Mouse (Mus musculus) cerebellum, adult 9-10 months (tissue): ENCODE data around the gene Colq.

Experiments
- DNase-seq: peaks from one replicate; pipeline ENCODE4 v3.0.0; 2022

Gene Colq

DNA sequence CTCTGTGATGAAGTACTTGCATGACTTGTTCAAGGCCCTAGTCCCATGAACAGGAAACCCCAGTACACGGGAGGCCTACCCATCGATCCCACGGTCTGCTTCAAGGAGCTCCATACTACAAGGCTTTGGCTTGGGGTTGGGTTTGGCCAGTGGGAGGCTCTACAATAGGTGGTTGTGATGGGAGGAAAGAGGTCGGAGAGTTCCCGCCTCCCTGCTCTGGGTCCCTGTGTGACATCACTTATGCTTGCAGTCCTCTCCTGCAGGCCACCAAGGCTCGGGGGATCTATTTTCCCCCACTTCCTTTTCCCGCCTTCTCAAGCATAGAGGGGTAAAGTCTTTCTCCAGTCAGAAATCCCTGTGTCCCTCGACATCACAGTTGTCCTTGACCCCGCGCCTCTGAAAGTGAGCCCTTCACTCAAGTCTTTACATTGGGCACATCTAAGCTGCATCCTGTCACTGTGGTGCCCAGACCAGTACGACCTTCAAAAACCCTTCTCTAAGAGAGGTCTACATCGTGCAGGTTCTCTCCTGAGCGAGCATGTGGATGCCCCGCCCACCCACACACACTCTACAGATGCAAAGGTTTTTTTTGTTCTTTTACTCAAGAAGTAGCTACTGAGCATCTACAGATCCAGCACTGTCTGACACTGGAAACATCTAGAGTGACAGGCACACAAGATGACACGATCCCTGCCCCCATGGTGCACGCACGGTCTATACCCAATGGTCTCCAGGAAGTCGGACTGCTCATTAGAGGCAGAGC is 16.1 kb downstream of the Colq start:
- no peak for DNase-seq

- DNase-seq = peak; percentile 13
These were observed 18.5 kb downstream of the Colq start for GRCm38 (mm10) chr14:31572561-31573175.

DNA sequence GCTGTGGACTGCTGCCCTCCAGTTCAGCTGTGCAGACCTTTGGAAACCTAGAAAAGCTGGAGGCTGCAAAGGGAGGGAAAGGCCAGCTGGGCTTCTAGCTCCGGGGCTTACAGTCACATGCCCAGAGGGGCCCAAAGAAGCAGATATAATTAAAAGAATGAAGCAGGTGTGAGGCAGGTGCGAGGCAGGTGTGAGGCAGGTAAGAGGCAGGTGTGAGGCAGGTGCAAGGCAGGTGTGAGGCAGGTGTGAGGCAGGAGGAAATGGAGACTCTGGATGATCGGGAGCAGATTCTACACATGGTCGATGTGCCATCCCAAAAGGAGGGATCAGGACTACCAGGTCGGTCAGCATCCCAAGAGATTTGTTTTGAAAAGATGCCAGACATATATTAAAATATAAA is 19.7 kb downstream of the Colq start:
- DNase-seq = no peak

GRCm38 (mm10) chr14:31570131-31570951 is 20.8 kb downstream of the Colq start:
- DNase-seq = no peak

GRCm38 (mm10) chr14:31569151-31569631 is 22.0 kb downstream of the Colq start:
- DNase-seq = no peak

GRCm38 (mm10) chr14:31565478-31566212 is 25.5 kb downstream of the Colq start:
- no peak for DNase-seq

DNA sequence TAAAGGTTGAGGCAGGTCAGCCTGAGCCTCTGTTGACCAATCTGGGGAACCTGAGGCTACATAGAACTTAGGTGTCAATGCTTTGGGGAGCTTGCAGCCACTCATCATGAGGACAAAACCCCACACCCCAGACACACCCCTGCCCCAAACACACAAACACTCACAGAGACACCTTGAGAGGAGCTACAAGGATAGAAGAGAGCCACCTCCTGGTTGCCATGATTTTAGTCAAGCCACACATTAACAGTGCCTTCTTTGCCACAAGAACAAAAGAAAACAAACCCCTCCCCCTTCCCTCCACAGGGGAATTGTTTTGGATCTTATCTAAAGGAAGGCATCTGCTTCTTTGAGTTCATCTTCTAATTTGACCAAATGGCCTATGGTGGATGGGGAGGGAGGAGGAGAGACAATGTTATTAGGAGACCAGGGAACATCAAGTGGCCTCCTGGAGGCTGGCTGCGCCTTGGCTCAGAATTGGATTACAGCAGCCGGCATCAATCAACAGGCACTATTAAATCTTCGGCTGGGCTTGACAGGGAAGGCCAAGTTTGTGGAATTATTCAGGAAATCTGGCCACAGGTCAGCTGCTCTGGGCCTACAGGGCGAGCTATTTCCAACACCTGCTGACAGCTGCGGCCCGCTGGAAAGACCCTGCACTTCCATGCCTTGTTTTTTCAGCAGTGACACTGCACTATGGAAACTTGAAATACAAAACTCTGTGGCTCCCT is 26.5 kb downstream of the Colq start:
- DNase-seq = no peak

DNA sequence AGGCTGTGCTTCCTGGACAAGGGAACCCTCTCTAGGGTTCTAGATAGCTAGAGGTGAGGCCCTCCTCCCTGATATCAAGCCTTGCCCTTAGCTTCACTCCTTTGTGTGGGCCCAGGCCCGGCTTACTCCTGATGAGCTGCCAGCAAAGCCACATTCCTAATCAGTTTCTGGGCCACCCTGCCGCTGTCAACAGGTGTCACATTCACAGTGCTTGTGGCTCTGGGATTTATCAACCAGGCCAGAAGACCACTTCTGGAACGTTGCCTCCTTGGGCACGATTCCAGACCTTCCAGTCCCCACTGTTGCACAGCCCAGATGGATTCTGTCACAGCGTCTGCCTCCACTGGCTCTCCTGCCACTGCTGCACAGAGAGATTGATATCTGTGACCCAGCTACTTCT is 30.3 kb downstream of the Colq start:
- no peak for DNase-seq

DNA sequence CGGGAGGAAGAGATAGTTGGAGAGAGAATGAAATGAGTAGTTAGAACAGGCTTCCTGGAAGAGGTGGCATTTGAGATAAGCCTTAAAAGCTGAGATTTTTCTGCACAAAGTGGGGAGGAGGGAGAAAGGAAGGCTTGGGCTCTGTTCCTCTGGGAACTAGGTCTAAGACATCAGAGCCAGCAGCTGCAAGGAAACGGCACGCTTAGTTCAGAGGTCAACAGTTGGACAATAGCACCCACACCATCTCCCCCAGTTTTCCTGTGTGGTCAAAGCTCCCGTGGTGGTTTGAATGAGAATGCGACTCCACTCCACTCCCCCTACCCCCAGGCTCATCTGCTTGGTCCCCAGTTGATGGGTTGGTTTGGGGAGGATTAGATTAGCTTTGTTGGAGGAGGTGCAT is 31.9 kb downstream of the Colq start:
- DNase-seq = no peak

- no peak for DNase-seq
These were observed 33.4 kb downstream of the Colq start for GRCm38 (mm10) chr14:31557784-31558183.

GRCm38 (mm10) chr14:31557273-31557672 is 33.9 kb downstream of the Colq start:
- peak; percentile 33 for DNase-seq

DNA sequence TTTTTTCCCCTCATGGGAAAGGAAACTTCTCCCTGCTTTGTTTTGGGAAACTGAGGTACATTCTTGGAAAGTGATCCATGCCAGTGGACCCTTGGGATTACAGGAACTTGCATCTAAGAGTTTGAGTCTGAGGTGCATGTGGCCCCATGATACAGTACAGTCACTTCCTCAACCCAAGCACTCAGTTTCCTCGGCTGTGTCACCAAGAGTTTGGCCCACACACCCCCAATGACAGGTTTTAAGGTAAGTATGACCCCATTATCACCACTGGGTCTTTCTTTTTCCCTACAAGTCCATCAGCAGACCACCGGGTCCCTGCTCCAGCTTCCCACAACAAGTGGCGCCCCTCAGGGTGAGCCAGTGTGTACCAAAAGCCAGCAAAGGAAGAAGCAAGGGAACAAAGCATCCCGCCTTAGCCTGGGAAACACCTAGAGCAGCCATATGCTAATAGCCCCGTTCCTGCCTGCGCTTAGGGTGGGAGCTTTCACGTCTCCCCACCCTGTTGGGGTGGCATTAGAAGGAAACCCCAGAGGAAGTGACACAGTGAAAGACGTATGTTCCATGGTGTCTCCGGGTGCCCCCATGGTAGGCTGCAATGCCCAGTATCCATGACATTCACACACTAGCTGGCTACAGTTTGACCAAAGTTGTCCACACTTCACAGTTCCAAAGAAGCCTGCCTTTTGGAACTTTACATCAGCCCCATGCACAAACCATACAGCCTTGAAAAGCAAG is 34.5 kb downstream of the Colq start:
- DNase-seq = no peak

DNA sequence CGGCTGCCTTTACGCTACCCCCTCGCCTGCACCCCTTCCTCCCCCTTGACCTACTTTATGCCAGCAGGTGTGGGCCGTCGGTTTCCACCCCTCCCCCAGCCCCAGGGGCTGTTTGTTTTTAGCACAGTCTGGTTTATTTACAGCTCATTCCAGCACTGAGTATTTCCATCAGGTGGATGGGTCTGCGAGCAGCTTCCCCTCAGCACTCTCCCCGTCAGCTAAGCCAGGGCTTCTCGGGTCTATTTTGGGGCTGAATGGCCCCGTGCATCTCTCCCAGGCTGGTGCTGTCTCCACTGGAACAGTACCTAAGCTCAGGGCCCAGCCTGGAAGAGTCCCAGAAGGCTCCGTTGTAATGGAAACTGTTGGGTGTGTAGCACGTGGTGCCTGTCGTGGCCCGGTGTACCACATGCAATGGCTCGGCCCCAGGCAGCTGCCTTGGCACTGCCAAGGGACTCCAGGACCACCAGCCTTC is 35.1 kb downstream of the Colq start:
- no peak for DNase-seq

GRCm38 (mm10) chr14:31555021-31555420 is 36.1 kb downstream of the Colq start:
- no peak for DNase-seq

- no peak for DNase-seq
These were observed 47.2 kb downstream of the Colq start for GRCm38 (mm10) chr14:31543885-31544442.

DNA sequence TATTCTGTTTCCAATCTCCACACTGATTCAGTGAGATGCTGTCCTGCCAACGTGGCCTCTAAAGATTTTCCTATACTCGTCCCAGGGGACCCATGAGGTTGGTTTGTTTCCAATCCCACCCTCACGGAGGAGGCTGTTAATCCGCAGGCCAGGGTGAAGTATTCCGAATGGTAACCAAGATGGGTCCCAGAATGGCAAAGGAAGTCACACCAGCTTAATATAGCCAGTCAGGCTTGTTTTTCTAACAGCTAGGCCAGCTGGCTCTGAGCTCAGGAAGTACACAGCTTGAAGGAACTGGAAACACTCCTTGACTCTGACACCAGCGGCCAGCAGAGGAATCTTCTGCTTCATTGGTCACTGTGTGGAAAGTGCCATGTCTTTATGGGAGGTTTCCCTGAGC is 53.8 kb downstream of the Colq start:
- peak; percentile 80 for DNase-seq

DNA sequence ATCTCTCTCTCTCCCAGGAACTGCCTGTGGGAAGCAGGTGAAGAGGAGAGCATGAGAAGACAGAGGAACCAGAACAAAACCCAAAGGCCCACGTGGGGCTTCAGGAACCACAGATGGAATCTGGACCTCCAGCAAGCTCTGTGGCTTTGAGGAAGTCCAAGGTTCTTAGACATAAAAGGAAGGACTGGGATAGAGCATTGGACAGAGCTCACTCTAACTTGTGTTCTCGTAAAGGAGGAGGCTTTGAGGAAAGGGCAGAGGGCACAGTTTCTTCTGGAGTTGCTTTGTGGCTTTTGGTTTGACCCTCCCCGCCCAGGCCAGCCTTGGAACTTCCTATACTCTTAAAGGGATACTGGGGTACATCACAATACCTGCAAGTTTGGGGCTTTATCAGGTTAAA is 58.5 kb downstream of the Colq start:
- no peak for DNase-seq

DNA sequence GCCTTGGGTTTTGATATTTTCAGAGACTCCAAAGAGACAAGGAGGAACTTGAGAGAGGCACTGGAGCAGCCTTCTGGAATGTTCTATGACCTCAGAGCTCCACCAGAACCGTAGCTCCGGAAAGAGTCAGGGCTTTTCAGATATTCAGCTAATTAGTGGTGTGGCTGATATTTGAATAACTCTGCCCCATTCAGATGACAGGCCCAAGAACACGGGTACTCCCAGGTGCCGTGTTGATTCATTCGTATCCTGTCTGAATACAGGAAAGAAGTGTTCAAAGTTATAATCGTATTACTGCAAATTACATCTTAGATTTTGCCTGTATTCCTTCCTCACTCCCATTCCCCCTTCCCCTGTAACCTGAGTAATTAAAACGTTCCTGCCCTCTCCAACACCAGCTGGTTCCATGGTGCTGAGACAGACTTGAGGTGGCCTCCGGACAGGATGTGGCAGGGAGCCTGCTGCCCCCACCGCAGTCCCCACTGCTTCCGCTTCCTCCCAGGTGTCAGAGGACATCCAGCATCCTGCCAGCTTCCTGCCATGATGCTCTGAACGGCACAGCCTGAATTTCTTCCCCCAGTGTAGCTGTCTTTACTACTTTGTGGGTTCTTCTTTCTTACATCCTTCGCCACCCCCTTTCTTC is 59.5 kb downstream of the Colq start:
- DNase-seq = no peak

DNA sequence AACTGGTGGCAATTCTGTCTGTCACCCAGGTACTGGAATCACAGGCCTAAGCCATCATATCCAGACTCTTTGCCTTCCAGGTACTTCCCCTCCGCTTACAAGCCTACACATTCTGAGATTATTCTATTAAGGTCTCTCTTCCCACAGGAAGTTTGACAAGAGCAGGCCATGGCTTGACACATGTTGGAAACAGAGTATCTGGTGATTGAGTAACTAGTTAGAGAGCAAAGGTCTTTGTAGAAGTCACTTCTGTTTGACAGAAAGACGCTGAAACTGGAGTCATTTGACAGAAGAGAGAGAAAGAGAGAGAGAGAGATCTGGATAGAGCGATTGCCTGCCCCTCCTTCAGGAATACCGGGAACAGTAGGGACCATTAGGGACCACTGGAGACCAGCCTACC is 60.3 kb downstream of the Colq start:
- DNase-seq = no peak

- no peak for DNase-seq
These were observed 65.9 kb downstream of the Colq start for GRCm38 (mm10) chr14:31525040-31525810.
